Mouse (Mus musculus): ENCODE results near the gene Pgbd5.

The Pgbd5 gene

GRCm38 (mm10) chr8:124343151-124343550 is 96.3 kb downstream of the Pgbd5 start:
- DNase-seq: no peak

- DNase-seq: no peak
Measured at GRCm38 (mm10) chr8:124340360-124341068, 98.9 kb downstream of the Pgbd5 start.

- no peak for DNase-seq
Measured at GRCm38 (mm10) chr8:124339742-124340141, 99.7 kb downstream of the Pgbd5 start.

GRCm38 (mm10) chr8:124336302-124336701 is 103.2 kb downstream of the Pgbd5 start:
- DNase-seq: no peak

GRCm38 (mm10) chr8:124331706-124332105 is 107.8 kb downstream of the Pgbd5 start:
- DNase-seq: no peak

GRCm38 (mm10) chr8:124331094-124331493 is 108.4 kb downstream of the Pgbd5 start:
- DNase-seq: no peak

GRCm38 (mm10) chr8:124330433-124330832 is 109.0 kb downstream of the Pgbd5 start:
- DNase-seq: peak; percentile 44

GRCm38 (mm10) chr8:124329690-124330089 is 109.8 kb downstream of the Pgbd5 start:
- no peak for DNase-seq

GRCm38 (mm10) chr8:124328259-124328658 is 111.2 kb downstream of the Pgbd5 start:
- DNase-seq: no peak

- peak; percentile 35 for DNase-seq
Measured at GRCm38 (mm10) chr8:124323356-124323755, 116.1 kb downstream of the Pgbd5 start.

- no peak for DNase-seq
Measured at GRCm38 (mm10) chr8:124321227-124321840, 118.1 kb downstream of the Pgbd5 start.

- DNase-seq: no peak
Measured at GRCm38 (mm10) chr8:124319316-124319652, 120.2 kb downstream of the Pgbd5 start.
